Mouse (Mus musculus): ENCODE data around the gene Izumo4. TPM values are rescaled to one million over a fixed set of nuclear protein-coding genes. Genes with fewer than 3 reads are reported as not detected.
A peak's percentile ranks its signal among the peaks of the same experiment; 100 is the strongest.

The Izumo4 gene
- total and polyA plus RNA-seq, 2 experiments: 18.3 to 49.7 TPM

- peaks cover 8% of the 10 kb centered on the region for H3K4me1 ChIP-seq (ENCODE audit: control insufficient read depth, insufficient read depth, low read length)
- no peak for TF ChIP-seq POLR2A (IDR thresholded peaks at IDR 0.05; ENCODE audit: extremely low read depth, insufficient read depth, low read length)
- TF ChIP-seq CTCF (IDR thresholded peaks at IDR 0.05; ENCODE audit: low read depth, low read length): no peak
- H3K9ac ChIP-seq (ENCODE audit: low read depth, low read length): no peak overlapping the region
- H3K4me3 ChIP-seq (ENCODE audit: insufficient read depth, low read depth, low read length): no peak overlapping the region
- 87% methylated on average over 9 of the region's 9 CpGs for WGBS
- no peaks in the 10 kb centered on the region for H3K27me3 ChIP-seq (ENCODE audit: control insufficient read depth, insufficient read depth, low read length)
- no peaks in the 10 kb centered on the region for H3K36me3 ChIP-seq (ENCODE audit: control insufficient read depth, insufficient read depth, low read length)
- H3K79me2 ChIP-seq (ENCODE audit: control insufficient read depth, insufficient read depth, low read length): peaks cover 3% of the 10 kb centered on the region; the same call in 1 of the 2 replicates
- DNase-seq (ENCODE audit: extremely low read depth, low read depth, low spot score): no peak
- H3K27ac ChIP-seq (replicated peaks; ENCODE audit: insufficient read depth, low read depth, low read length): no peak overlapping the region
Observed at GRCm38 (mm10) chr10:80698605-80699004, 3.4 kb upstream of the Izumo4 start.

GRCm38 (mm10) chr10:80700038-80700504 is 1.9 kb upstream of the Izumo4 start:
- peaks cover 9% of the 10 kb centered on the region for H3K4me1 ChIP-seq (ENCODE audit: control insufficient read depth, insufficient read depth, low read length)

GRCm38 (mm10) chr10:80700732-80701131 is 1.3 kb upstream of the Izumo4 start:
- 45% methylated on average over 4 of the region's 4 CpGs for WGBS
- Histone ChIP-seq H3K9ac (ENCODE audit: low read depth, low read length) (no peak overlapping the region), H3K27ac (replicated peaks; ENCODE audit: insufficient read depth, low read depth, low read length) (no peak overlapping the region)

More at GRCm38 (mm10) chr10:80700038-80700504, 1.9 kb upstream of the Izumo4 start:
- 90% methylated on average over 7 of the region's 7 CpGs for WGBS
- no peaks in the 10 kb centered on the region for H3K36me3 ChIP-seq (ENCODE audit: control insufficient read depth, insufficient read depth, low read length)
- TF ChIP-seq POLR2A (IDR thresholded peaks at IDR 0.05; ENCODE audit: extremely low read depth, insufficient read depth, low read length) (no peak), CTCF (IDR thresholded peaks at IDR 0.05; ENCODE audit: low read depth, low read length) (no peak)
- peaks cover 3% of the 10 kb centered on the region; the same call in 1 of the 2 replicates for H3K79me2 ChIP-seq (ENCODE audit: control insufficient read depth, insufficient read depth, low read length)
- no peak overlapping the region for H3K27ac ChIP-seq (replicated peaks; ENCODE audit: insufficient read depth, low read depth, low read length)
- DNase-seq (ENCODE audit: extremely low read depth, low read depth, low spot score): no peak
- no peaks in the 10 kb centered on the region for H3K27me3 ChIP-seq (ENCODE audit: control insufficient read depth, insufficient read depth, low read length)
- H3K4me3 ChIP-seq (ENCODE audit: insufficient read depth, low read depth, low read length): no peak overlapping the region
- no peak overlapping the region for H3K9ac ChIP-seq (ENCODE audit: low read depth, low read length)

DNA sequence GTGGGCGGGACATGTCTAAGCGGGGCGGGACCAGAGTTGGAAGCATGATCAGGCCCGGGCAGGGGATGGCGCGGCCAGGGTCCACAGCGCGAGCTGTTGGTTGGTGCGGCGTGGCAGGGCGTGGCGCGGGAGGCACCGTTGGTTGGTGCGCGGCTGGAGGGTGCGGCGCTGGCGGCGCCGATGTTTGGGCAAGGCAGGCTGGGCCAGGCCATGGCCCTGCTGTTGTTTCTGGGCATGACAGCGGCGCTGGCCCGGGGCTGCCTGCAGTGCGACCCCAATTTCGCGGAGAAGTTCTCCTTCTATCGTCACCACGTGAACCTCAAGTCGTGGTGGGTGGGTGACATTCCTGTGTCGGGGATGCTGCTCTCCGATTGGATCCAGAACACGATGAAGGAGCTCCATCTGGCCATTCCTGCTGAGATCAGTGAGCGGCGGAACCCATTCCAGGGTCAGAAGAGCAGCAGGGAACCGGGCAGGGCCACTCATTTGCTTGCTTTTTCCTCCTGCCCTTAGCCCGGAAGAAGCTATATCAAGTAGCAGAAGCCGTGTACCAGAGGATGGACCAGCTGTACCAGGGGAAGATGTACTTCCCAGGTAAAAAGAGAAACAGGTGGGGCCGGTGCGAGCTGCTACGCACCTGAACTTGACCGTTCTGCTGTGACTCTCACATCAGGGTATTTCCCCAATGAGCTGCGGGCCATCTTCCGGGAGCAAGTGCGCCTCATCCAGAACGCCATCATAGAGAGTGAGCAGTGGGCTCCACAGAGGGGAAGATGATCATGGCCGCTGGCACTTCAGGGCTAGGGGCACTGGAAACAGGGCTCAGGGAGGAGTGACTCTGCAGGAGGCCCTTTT is 779 bp downstream of the Izumo4 start:
- peak; percentile 85 for DNase-seq (ENCODE audit: extremely low read depth, low read depth, low spot score)
- Histone ChIP-seq H3K79me2 (ENCODE audit: control insufficient read depth, insufficient read depth, low read length) (peaks cover 3% of the 10 kb centered on the region; the same call in 1 of the 2 replicates), H3K27me3 (ENCODE audit: control insufficient read depth, insufficient read depth, low read length) (no peaks in the 10 kb centered on the region), H3K4me1 (ENCODE audit: control insufficient read depth, insufficient read depth, low read length) (peaks cover 9% of the 10 kb centered on the region), H3K4me3 (ENCODE audit: insufficient read depth, low read depth, low read length) (peak overlapping the region; percentile 66), H3K36me3 (ENCODE audit: control insufficient read depth, insufficient read depth, low read length) (0 out of 2 replicates have a peak, but pooled peaks cover 2% of the 10 kb centered on the region), H3K27ac (replicated peaks; ENCODE audit: insufficient read depth, low read depth, low read length) (peak overlapping the region; percentile 82), H3K9ac (ENCODE audit: low read depth, low read length) (peak overlapping the region; percentile 72)
- 3% methylated on average over 40 of the region's 47 CpGs for WGBS
- TF ChIP-seq POLR2A (IDR thresholded peaks at IDR 0.05; ENCODE audit: extremely low read depth, insufficient read depth, low read length) (peak; percentile 77), CTCF (IDR thresholded peaks at IDR 0.05; ENCODE audit: low read depth, low read length) (no peak)

More at GRCm38 (mm10) chr10:80700732-80701131, 1.3 kb upstream of the Izumo4 start:
- Histone ChIP-seq H3K36me3 (ENCODE audit: control insufficient read depth, insufficient read depth, low read length) (no peaks in the 10 kb centered on the region), H3K27me3 (ENCODE audit: control insufficient read depth, insufficient read depth, low read length) (no peaks in the 10 kb centered on the region), H3K4me3 (ENCODE audit: insufficient read depth, low read depth, low read length) (no peak overlapping the region), H3K4me1 (ENCODE audit: control insufficient read depth, insufficient read depth, low read length) (peaks cover 9% of the 10 kb centered on the region), H3K79me2 (ENCODE audit: control insufficient read depth, insufficient read depth, low read length) (peaks cover 3% of the 10 kb centered on the region; the same call in 1 of the 2 replicates)
- DNase-seq (ENCODE audit: extremely low read depth, low read depth, low spot score): no peak
- TF ChIP-seq CTCF (IDR thresholded peaks at IDR 0.05; ENCODE audit: low read depth, low read length): no peak
- no peak for TF ChIP-seq POLR2A (IDR thresholded peaks at IDR 0.05; ENCODE audit: extremely low read depth, insufficient read depth, low read length)

DNA sequence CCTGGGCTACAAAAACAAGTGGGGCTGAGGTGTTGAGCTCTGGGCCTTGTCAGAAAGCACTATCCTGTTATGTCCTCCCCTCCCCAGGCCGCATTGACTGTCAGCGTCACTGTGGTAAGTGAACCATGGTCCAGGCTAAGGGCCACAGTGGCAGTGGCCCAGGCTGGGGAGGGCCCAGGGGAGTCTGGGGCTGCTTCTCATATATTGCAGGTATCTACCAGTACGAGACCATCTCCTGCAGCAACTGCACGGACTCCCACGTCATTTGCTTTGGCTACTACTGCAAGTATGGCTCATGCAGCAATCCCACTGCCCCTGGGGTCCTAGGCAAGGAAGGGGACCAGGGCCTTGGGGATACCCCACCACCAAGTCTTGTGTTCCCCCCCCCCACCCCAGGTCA is 1.7 kb downstream of the Izumo4 start:
- H3K9ac ChIP-seq (ENCODE audit: low read depth, low read length): no peak overlapping the region
- H3K4me1 ChIP-seq (ENCODE audit: control insufficient read depth, insufficient read depth, low read length): peaks cover 9% of the 10 kb centered on the region
- H3K79me2 ChIP-seq (ENCODE audit: control insufficient read depth, insufficient read depth, low read length): peaks cover 3% of the 10 kb centered on the region; the same call in 1 of the 2 replicates
- H3K4me3 ChIP-seq (ENCODE audit: insufficient read depth, low read depth, low read length): no peak overlapping the region
- peaks cover 8% of the 10 kb centered on the region; the same call in 1 of the 2 replicates for H3K36me3 ChIP-seq (ENCODE audit: control insufficient read depth, insufficient read depth, low read length)
- no peak for TF ChIP-seq CTCF (IDR thresholded peaks at IDR 0.05; ENCODE audit: low read depth, low read length)
- TF ChIP-seq POLR2A (IDR thresholded peaks at IDR 0.05; ENCODE audit: extremely low read depth, insufficient read depth, low read length): no peak
- DNase-seq (ENCODE audit: extremely low read depth, low read depth, low spot score): no peak
- WGBS: 85% methylated on average over 5 of the region's 5 CpGs
- no peaks in the 10 kb centered on the region for H3K27me3 ChIP-seq (ENCODE audit: control insufficient read depth, insufficient read depth, low read length)
- no peak overlapping the region for H3K27ac ChIP-seq (replicated peaks; ENCODE audit: insufficient read depth, low read depth, low read length)

Measured in liver, adult 2 months (tissue).